Mouse (Mus musculus): ENCODE measurements around the gene Heca.
A peak's percentile ranks its signal among the peaks of the same experiment; 100 is the strongest.
"Not testable (repeated sequence)": the region's sequence is repeated elsewhere in the genome, so short reads cannot be mapped to it uniquely, and the experiment has no call there.

Gene Heca

GRCm38 (mm10) chr10:17947960-17948730 is at the start of gene Heca:
TSS of gene Heca (minus strand) at chr10:17948067.
- peak; percentile 99 for DNase-seq (ENCODE audit: low spot score)

DNA sequence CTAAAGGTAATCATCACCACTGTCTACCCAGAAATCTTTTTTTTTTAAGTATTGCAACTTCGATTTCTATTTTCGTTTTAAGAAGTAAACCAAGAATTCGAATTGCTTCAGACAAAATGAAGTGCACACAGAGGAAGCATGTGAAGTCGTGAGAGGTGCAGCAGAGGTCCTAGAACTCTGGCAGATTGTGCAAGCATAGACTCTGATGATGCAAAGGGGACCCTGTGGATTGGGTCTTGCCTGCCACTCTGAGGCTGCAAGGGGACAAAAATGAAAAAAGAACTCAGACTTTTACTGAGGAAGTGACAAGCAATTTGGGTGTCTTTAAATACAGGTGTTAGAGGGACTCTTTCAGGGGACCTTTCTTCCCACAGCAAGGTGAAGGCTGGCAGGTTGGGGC is 42.7 kb upstream of the Heca start:
- DNase-seq (ENCODE audit: low spot score): no peak

DNA sequence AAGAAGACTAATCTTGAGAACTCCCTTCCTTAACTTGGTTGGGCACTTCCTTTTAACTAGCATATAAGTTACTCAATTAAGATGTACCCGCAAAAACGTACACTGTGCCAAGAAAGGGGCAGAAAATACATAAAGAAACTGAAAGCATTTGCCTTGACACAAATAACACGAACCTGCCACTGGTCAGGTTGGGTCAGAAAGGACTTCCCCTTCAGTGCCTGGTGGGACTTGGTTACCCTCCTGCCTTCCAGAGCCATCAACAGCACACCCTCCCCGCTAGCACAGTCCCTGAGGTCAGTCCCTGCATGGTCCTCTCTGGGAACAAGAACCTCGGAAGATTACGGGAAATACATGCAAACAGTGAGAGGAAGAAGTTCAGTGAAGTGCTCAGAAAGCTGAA is 41.3 kb upstream of the Heca start:
- DNase-seq (ENCODE audit: low spot score): no peak

DNA sequence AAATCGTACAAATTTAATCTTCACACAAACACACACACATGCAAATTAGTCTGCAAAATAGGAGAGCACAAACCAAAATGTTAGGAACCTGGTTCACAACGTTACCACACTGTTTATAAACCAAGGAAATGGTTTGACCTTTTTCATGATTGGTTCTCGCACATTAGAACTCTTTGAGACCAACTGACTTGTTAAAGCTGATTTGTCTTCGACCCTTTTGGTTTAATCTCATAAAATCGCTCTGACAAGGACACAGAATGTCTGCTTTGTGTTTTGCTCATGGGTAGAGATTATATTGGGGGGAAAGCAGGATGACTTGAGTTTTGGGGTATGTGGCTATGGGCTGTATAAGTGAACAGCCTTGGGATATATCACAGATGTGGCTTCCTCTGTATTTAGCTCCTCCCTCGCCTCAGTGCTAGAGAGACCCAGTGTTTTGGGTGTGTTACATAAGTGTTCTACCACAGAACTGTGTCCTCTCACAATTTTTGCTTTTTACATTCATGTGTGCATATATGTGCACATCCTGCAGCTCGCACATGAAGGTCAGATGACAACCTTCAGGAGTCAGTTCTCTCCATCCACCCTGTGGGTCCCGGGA is 40.1 kb upstream of the Heca start:
- DNase-seq (ENCODE audit: low spot score): no peak

DNA sequence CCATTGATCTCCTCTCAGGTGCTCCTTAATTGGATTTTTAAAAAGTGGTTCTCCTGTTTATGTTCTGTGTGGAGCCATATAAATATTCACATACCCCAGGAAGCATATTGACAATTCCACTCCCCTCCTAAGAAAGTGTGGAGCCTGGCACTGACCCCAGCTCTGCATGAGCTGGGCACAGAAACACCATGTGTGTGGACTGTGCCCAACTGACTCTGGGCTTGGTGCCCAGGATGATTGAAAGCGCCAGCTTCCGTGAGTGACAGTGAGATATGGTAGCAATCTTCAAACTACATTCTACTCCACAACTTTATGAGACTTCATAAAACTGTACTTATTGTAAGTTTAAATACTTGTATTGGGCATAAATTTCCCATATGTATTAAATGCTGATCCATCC is 35.4 kb upstream of the Heca start:
- DNase-seq (ENCODE audit: low spot score): no peak

- no peak for DNase-seq (ENCODE audit: low spot score)
Measured at GRCm38 (mm10) chr10:17966090-17966489, 18.2 kb upstream of the Heca start.

- DNase-seq (ENCODE audit: low spot score): no peak
Measured at GRCm38 (mm10) chr10:17950761-17951160, 2.9 kb upstream of the Heca start.

- peak; percentile 73 for DNase-seq (ENCODE audit: low spot score)
Measured at GRCm38 (mm10) chr10:17947175-17947906, 526 bp downstream of the Heca start.

DNA sequence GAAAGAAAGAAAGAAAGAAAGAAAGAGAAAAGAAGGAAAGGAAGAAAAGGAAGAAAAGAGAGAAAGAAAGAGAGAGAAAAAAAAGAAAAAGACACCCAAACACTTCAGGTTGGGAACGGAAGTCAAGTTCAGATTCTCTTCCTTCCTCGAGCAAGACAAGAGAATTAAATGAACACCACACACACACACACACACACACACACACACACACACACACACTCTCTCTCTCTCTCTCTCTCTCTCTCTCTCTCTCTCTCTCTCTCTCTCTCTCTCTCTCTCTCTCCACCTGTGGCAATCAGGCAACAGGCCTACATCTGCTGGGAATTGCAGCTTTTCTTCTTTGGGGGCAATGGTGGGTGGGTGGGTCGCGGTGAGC is 1.1 kb downstream of the Heca start:
- not testable (repeated sequence) for DNase-seq (ENCODE audit: low spot score)

DNA sequence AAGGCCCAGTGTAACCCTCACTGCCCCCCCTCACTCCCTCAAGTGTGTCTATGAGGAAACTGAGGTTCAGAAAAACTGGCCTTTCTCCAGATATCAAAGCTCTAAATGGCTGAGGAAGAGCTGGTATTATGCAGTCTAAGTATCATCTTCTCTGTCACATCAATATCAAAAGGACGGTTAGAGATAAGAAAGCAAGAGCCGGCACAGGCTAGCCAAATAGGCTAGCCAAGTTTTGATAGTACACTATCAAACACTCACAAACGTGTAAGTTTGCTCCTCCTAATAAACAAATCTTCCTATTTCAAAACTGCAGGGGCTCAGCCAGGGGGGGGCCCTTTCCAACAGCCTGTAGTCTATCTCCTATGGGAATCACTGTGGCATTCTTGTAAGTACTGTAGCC is 1.8 kb downstream of the Heca start:
- no peak for DNase-seq (ENCODE audit: low spot score)

- no peak for DNase-seq (ENCODE audit: low spot score)
Measured at GRCm38 (mm10) chr10:17933622-17934021, 14.2 kb downstream of the Heca start.

GRCm38 (mm10) chr10:17932131-17932530 is 15.7 kb downstream of the Heca start:
- peak; percentile 69 for DNase-seq (ENCODE audit: low spot score)

- DNase-seq (ENCODE audit: low spot score): no peak
Measured at GRCm38 (mm10) chr10:17931157-17931556, 16.7 kb downstream of the Heca start.

- peak; percentile 81 for DNase-seq (ENCODE audit: low spot score)
Measured at GRCm38 (mm10) chr10:17930445-17931083, 17.3 kb downstream of the Heca start.

GRCm38 (mm10) chr10:17925200-17925599 is 22.7 kb downstream of the Heca start:
- DNase-seq (ENCODE audit: low spot score): no peak

DNA sequence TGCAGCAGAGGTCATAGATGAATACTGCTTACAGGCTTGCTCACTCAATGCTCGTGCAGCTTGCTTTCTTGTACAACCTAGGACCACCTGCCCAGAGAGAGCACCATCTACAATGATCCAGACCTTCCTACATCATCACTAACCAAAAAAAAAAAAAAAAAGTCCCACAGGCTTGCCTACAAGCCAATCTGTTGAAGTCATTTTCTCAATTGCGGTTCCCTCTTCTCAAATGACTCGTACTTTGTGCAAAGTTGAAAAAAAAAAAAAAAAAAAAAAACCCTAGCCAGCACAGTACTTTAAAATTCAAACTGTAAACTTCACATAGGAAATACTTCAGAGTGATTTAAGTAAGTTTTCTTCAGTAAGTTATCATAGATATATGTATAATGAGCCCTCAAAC is 23.7 kb downstream of the Heca start:
- no peak for DNase-seq (ENCODE audit: low spot score)

GRCm38 (mm10) chr10:17921381-17921780 is 26.5 kb downstream of the Heca start:
- DNase-seq (ENCODE audit: low spot score): no peak

- no peak for DNase-seq (ENCODE audit: low spot score)
Measured at GRCm38 (mm10) chr10:17919971-17920370, 27.9 kb downstream of the Heca start.

DNA sequence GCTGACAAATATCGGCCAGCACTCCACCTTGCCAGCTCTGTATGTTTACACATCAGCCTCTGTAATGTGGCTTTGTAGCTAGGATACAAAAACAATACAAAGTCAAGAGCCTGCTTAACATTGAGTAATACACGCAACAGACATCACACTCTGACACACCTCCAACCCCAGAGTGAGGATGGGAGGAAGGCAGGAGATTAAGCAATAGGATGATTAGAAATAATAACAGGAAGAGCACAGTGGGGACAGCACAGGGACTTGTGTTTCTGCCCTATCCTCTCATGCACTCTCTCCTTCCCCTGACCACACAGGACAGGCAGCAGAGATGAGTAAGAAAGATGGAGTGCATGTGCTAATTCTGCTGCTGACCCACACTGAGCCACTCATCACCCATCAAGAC is 28.8 kb downstream of the Heca start:
- no peak for DNase-seq (ENCODE audit: low spot score)

DNA sequence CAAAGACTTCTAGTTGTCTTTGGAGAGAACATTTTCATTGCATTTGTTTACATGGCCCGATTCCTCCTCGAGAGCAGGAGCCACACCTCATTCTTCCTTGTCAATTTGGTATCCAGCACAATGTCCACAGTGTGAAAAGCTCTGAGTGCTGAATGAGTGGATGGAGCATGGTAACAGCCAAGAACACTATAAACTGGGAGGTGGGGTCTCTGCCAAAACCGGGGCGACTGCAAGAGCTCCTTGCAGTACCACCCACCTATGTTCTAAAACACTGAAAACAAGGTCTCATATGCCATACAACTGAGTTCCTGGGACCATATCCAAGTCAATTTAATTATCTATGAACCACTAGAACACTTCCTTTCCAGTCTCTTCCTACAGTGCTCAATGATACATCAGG is 39.1 kb downstream of the Heca start:
- DNase-seq (ENCODE audit: low spot score): no peak

GRCm38 (mm10) chr10:17906405-17906804 is 41.5 kb downstream of the Heca start:
- DNase-seq (ENCODE audit: low spot score): not testable (repeated sequence)

DNA sequence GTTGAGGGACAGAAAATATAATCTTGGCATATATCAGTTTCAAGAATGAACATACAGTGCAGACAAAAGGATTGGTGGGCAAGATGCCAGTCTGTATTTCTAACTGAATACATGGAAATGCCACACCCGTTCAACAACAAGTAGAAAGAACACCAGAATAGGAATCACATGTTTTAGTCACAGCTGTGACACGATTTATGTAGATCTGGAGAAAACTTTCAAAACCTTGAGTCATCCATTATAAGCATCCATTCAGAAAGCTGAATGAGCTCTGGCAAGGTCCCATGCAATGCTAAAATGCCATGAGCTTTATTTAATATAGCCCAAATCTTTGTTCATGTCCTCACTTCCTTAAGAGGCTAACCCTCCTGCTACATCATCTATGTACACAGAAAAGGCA is 44.4 kb downstream of the Heca start:
- no peak for DNase-seq (ENCODE audit: low spot score)

- DNase-seq (ENCODE audit: low spot score): peak; percentile 28
Measured at GRCm38 (mm10) chr10:17880724-17881123, 67.1 kb downstream of the Heca start.
